Mouse (Mus musculus) spleen, adult 12 weeks (tissue): ENCODE data around the gene Il20ra.
A peak's percentile ranks its signal among the peaks of the same experiment; 100 is the strongest.

ENCODE experiments used
- DNase-seq: peaks from one replicate; pipeline ENCODE4 v3.0.0; 2022; ENCODE audit warnings: low spot score

Il20ra gene

GRCm38 (mm10) chr10:19765459-19765858 lies 53.1 kb downstream of the Il20ra start:
- DNase-seq, result no peak

GRCm38 (mm10) chr10:19779092-19779491 lies 66.7 kb downstream of the Il20ra start:
- DNase-seq, result no peak

- DNase-seq, result peak; percentile 30
These were observed 69.0 kb downstream of the Il20ra start for GRCm38 (mm10) chr10:19781365-19781764.

GRCm38 (mm10) chr10:19794996-19795395 lies 82.6 kb downstream of the Il20ra start:
- DNase-seq, result no peak

- DNase-seq, result no peak
These were observed 90.6 kb downstream of the Il20ra start for GRCm38 (mm10) chr10:19802958-19803357.

- no peak for DNase-seq
These were observed 92.4 kb downstream of the Il20ra start for GRCm38 (mm10) chr10:19804763-19805162.
